Mouse (Mus musculus): ENCODE data around the gene Bcl11a. TPM values are rescaled to one million over a fixed set of nuclear protein-coding genes. Genes with fewer than 3 reads are reported as not detected.
"Not testable (repeated sequence)": the region's sequence is repeated elsewhere in the genome, so short reads cannot be mapped to it uniquely, and the experiment has no call there.

Gene Bcl11a
- polyA plus RNA-seq, 1 experiment = 0.23 TPM

GRCm38 (mm10) chr11:24128001-24128400 is 50.1 kb downstream of the Bcl11a start:
- Histone ChIP-seq H3K4me1 (ENCODE audit: control insufficient read depth, insufficient read depth, low read length) (no peaks in the 10 kb centered on the region), H3K4me3 (ENCODE audit: insufficient read depth, low read length) (no peak overlapping the region), H3K27ac (ENCODE audit: insufficient read depth, low read depth, low read length) (no peak overlapping the region)
- TF ChIP-seq CTCF (IDR thresholded peaks at IDR 0.05; ENCODE audit: low read depth, low read length) (no peak), POLR2A (IDR thresholded peaks at IDR 0.05; ENCODE audit: borderline replicate concordance, low read depth, low read length) (no peak)

GRCm38 (mm10) chr11:24128880-24129279 is 51.0 kb downstream of the Bcl11a start:
- H3K27ac ChIP-seq (ENCODE audit: insufficient read depth, low read depth, low read length); H3K4me3 ChIP-seq (ENCODE audit: insufficient read depth, low read length); H3K4me1 ChIP-seq (ENCODE audit: control insufficient read depth, insufficient read depth, low read length): not testable (repeated sequence)

GRCm38 (mm10) chr11:24129358-24130185 is 51.7 kb downstream of the Bcl11a start:
- no peak overlapping the region for H3K27ac ChIP-seq (ENCODE audit: insufficient read depth, low read depth, low read length)
- TF ChIP-seq CTCF (IDR thresholded peaks at IDR 0.05; ENCODE audit: low read depth, low read length) (no peak), POLR2A (IDR thresholded peaks at IDR 0.05; ENCODE audit: borderline replicate concordance, low read depth, low read length) (no peak)
- H3K4me1 ChIP-seq (ENCODE audit: control insufficient read depth, insufficient read depth, low read length) = no peaks in the 10 kb centered on the region
- no peak overlapping the region for H3K4me3 ChIP-seq (ENCODE audit: insufficient read depth, low read length)

GRCm38 (mm10) chr11:24130186-24130760 is 52.4 kb downstream of the Bcl11a start:
- no peaks in the 10 kb centered on the region for H3K4me1 ChIP-seq (ENCODE audit: control insufficient read depth, insufficient read depth, low read length)
- no peak overlapping the region for H3K4me3 ChIP-seq (ENCODE audit: insufficient read depth, low read length)
- TF ChIP-seq CTCF (IDR thresholded peaks at IDR 0.05; ENCODE audit: low read depth, low read length) (no peak), POLR2A (IDR thresholded peaks at IDR 0.05; ENCODE audit: borderline replicate concordance, low read depth, low read length) (no peak)
- H3K27ac ChIP-seq (ENCODE audit: insufficient read depth, low read depth, low read length) = no peak overlapping the region

- no peak for TF ChIP-seq POLR2A (IDR thresholded peaks at IDR 0.05; ENCODE audit: borderline replicate concordance, low read depth, low read length)
- TF ChIP-seq CTCF (IDR thresholded peaks at IDR 0.05; ENCODE audit: low read depth, low read length) = no peak
- no peak overlapping the region for H3K4me3 ChIP-seq (ENCODE audit: insufficient read depth, low read length)
- H3K4me1 ChIP-seq (ENCODE audit: control insufficient read depth, insufficient read depth, low read length) = no peaks in the 10 kb centered on the region
- H3K27ac ChIP-seq (ENCODE audit: insufficient read depth, low read depth, low read length) = no peak overlapping the region
Measured at GRCm38 (mm10) chr11:24131818-24132217, 54.0 kb downstream of the Bcl11a start.

- TF ChIP-seq POLR2A (IDR thresholded peaks at IDR 0.05; ENCODE audit: borderline replicate concordance, low read depth, low read length) (no peak), CTCF (IDR thresholded peaks at IDR 0.05; ENCODE audit: low read depth, low read length) (no peak)
- Histone ChIP-seq H3K4me1 (ENCODE audit: control insufficient read depth, insufficient read depth, low read length) (no peaks in the 10 kb centered on the region), H3K27ac (ENCODE audit: insufficient read depth, low read depth, low read length) (no peak overlapping the region), H3K4me3 (ENCODE audit: insufficient read depth, low read length) (no peak overlapping the region)
Measured at GRCm38 (mm10) chr11:24132358-24132757, 54.5 kb downstream of the Bcl11a start.

GRCm38 (mm10) chr11:24132853-24133252 is 55.0 kb downstream of the Bcl11a start:
- no peak overlapping the region for H3K27ac ChIP-seq (ENCODE audit: insufficient read depth, low read depth, low read length)
- H3K4me1 ChIP-seq (ENCODE audit: control insufficient read depth, insufficient read depth, low read length) = no peaks in the 10 kb centered on the region
- no peak overlapping the region for H3K4me3 ChIP-seq (ENCODE audit: insufficient read depth, low read length)
- TF ChIP-seq CTCF (IDR thresholded peaks at IDR 0.05; ENCODE audit: low read depth, low read length) = no peak
- TF ChIP-seq POLR2A (IDR thresholded peaks at IDR 0.05; ENCODE audit: borderline replicate concordance, low read depth, low read length) = no peak

GRCm38 (mm10) chr11:24133484-24133883 is 55.6 kb downstream of the Bcl11a start:
- TF ChIP-seq POLR2A (IDR thresholded peaks at IDR 0.05; ENCODE audit: borderline replicate concordance, low read depth, low read length) = no peak
- no peak for TF ChIP-seq CTCF (IDR thresholded peaks at IDR 0.05; ENCODE audit: low read depth, low read length)
- no peak overlapping the region for H3K27ac ChIP-seq (ENCODE audit: insufficient read depth, low read depth, low read length)
- no peaks in the 10 kb centered on the region for H3K4me1 ChIP-seq (ENCODE audit: control insufficient read depth, insufficient read depth, low read length)
- H3K4me3 ChIP-seq (ENCODE audit: insufficient read depth, low read length) = no peak overlapping the region

- Histone ChIP-seq H3K27ac (ENCODE audit: insufficient read depth, low read depth, low read length) (no peak overlapping the region), H3K4me1 (ENCODE audit: control insufficient read depth, insufficient read depth, low read length) (no peaks in the 10 kb centered on the region), H3K4me3 (ENCODE audit: insufficient read depth, low read length) (no peak overlapping the region)
- TF ChIP-seq CTCF (IDR thresholded peaks at IDR 0.05; ENCODE audit: low read depth, low read length) = no peak
- no peak for TF ChIP-seq POLR2A (IDR thresholded peaks at IDR 0.05; ENCODE audit: borderline replicate concordance, low read depth, low read length)
Measured at GRCm38 (mm10) chr11:24133928-24134327, 56.1 kb downstream of the Bcl11a start.

- no peak for TF ChIP-seq POLR2A (IDR thresholded peaks at IDR 0.05; ENCODE audit: borderline replicate concordance, low read depth, low read length)
- H3K27ac ChIP-seq (ENCODE audit: insufficient read depth, low read depth, low read length) = no peak overlapping the region
- no peaks in the 10 kb centered on the region for H3K4me1 ChIP-seq (ENCODE audit: control insufficient read depth, insufficient read depth, low read length)
- no peak overlapping the region for H3K4me3 ChIP-seq (ENCODE audit: insufficient read depth, low read length)
Measured at GRCm38 (mm10) chr11:24135244-24135643, 57.4 kb downstream of the Bcl11a start.

Measured in bone marrow macrophage, adult 2 months (primary cell).